In genomic region chr11:116127156-116127980, GRCm38 (mm10) we compare ENCODE assay signal across 8 mouse cellular contexts. TPM values are rescaled to one million over a fixed set of nuclear protein-coding genes. Genes with fewer than 3 reads are reported as not detected.
DNase-seq lines count a peak whose midpoint lies in the region; ATAC-seq and TF ChIP-seq lines count a peak whose summit lies in the region.

Gene Trim47 (minus strand): TSS chr11:116127210.

- peak; percentile 39 for DNase-seq in NIH3T3 (ENCODE audit: low read depth)
- DNase-seq in brain, embryonic 14.5 days (ENCODE audit: low read depth), result peak; percentile 63
- peak; percentile 82 to 83 for DNase-seq in heart, adult 18-20 months
- DNase-seq in ovary, adult 18-20 months (ENCODE audit: low spot score), result peak; percentile 85
- no peak for DNase-seq in left cerebral cortex, adult 9 months (ENCODE audit: low spot score in 2 of 2)

- peaks cover 55% of the 10 kb centered on the region for H3K36me3 ChIP-seq in intestine, postnatal 0 days (ENCODE audit: control insufficient read depth, insufficient read depth)
- no peaks in the 10 kb centered on the region; the same call in 1 of the 2 replicates for H3K36me3 ChIP-seq in liver, embryonic 16.5 days (ENCODE audit: control insufficient read depth, insufficient read depth)

- 0 out of 2 replicates have a peak, but pooled peaks have one; percentile 11 for ATAC-seq in intestine, postnatal 0 days
- ATAC-seq in liver, embryonic 16.5 days (ENCODE audit: low read depth), result peak; percentile 39; the same call in 1 of the 2 replicates
- ATAC-seq in erythroblast, adult 5-6 weeks (replicated peaks; ENCODE audit: low FRiP score, poor library complexity, severe bottlenecking), result no peak

- no peak for TF ChIP-seq POLR2A in brain, embryonic 14.5 days (IDR thresholded peaks at IDR 0.05; ENCODE audit: borderline replicate concordance, extremely low read depth, insufficient read depth, insufficient read length, poor library complexity, severe bottlenecking)

- H3K27ac ChIP-seq in intestine, postnatal 0 days (ENCODE audit: low read depth, low read length), result peak within 1 kb of the TSS; percentile 46; the same call in 1 of the 2 replicates
- H3K27ac ChIP-seq in liver, embryonic 16.5 days (ENCODE audit: low read length), result no peak within 1 kb of the TSS

- WGBS in intestine, postnatal 0 days, result 37% methylated on average over 22 of the region's 23 CpGs
- 42% methylated on average over 23 of the region's 23 CpGs for WGBS in liver, embryonic 16.5 days (ENCODE audit: insufficient replicate concordance)

- no peak within 1 kb of the TSS for H3K4me3 ChIP-seq in intestine, postnatal 0 days (ENCODE audit: low read depth, low read length)
- no peak within 1 kb of the TSS for H3K4me3 ChIP-seq in liver, embryonic 16.5 days (ENCODE audit: low read depth, low read length)

- TF ChIP-seq CTCF in brain, embryonic 14.5 days (IDR thresholded peaks at IDR 0.05; ENCODE audit: borderline replicate concordance, extremely low read depth, insufficient read depth, insufficient read length), result no peak
- TF ChIP-seq CTCF in intestine, postnatal 0 days (IDR thresholded peaks at IDR 0.05; ENCODE audit: low read depth), result no peak

- H3K4me2 ChIP-seq in intestine, postnatal 0 days (replicated peaks; ENCODE audit: low read depth), result peak within 1 kb of the TSS; percentile 37
- H3K4me2 ChIP-seq in liver, embryonic 16.5 days (ENCODE audit: low read depth, low read length), result peak within 1 kb of the TSS; percentile 4; the same call in 1 of the 2 replicates

- H3K9ac ChIP-seq in intestine, postnatal 0 days (ENCODE audit: low read depth, low read length), result no peak within 1 kb of the TSS
- no peak within 1 kb of the TSS for H3K9ac ChIP-seq in liver, embryonic 16.5 days (ENCODE audit: low read depth, low read length)

- no peaks in the 10 kb centered on the region for H3K27me3 ChIP-seq in intestine, postnatal 0 days (replicated peaks; ENCODE audit: control insufficient read depth, insufficient read depth, low read length)
- H3K27me3 ChIP-seq in liver, embryonic 16.5 days (ENCODE audit: control insufficient read depth, insufficient read depth, low read depth, low read length), result no peaks in the 10 kb centered on the region

- peaks cover 8% of the 10 kb centered on the region for H3K4me1 ChIP-seq in intestine, postnatal 0 days (replicated peaks; ENCODE audit: control insufficient read depth, insufficient read depth, low read length)
- peaks cover 37% of the 10 kb centered on the region for H3K4me1 ChIP-seq in liver, embryonic 16.5 days (ENCODE audit: control insufficient read depth, low read depth, low read length)

- H3K9me3 ChIP-seq in intestine, postnatal 0 days (ENCODE audit: control insufficient read depth), result no peaks in the 10 kb centered on the region
- H3K9me3 ChIP-seq in liver, embryonic 16.5 days (replicated peaks; ENCODE audit: control insufficient read depth, low read length), result no peaks in the 10 kb centered on the region

RNA-seq across cellular contexts. Expression of gene Trim47, which starts in this region (rescaled TPM):
- 4.2 and 5.3 TPM in 2 replicates for polyA plus RNA-seq in brain, embryonic 14.5 days (2012; rRNA removed)
- 10 to 100 TPM; 24.7 to 27.6 TPM for total RNA-seq in heart, adult 18-20 months (2021)
- 15.7 and 16.1 TPM in 2 replicates for polyA plus RNA-seq in intestine, postnatal 0 days (2015; fragmentation: Nextera tagmentation; extraction: Ambion mirVana)
- 5.1 and 6.2 TPM in 2 replicates for polyA plus RNA-seq in liver, embryonic 16.5 days (2015; fragmentation: Nextera tagmentation; extraction: Ambion mirVana)
- 1.0 and 2.5 TPM in 2 replicates for total RNA-seq in erythroblast, adult 5-6 weeks (2015; ENCODE audit: low replicate concordance)
- 1.3 TPM in 1 of 2 replicates, not detected in the other for total RNA-seq in erythroblast, adult 5-6 weeks (2017; ENCODE audit: low replicate concordance)

Comparison
In these comparisons a context has a peak if more than half of its experiments do, and no peak if none do; other contexts are left out.
1. RNA of gene Trim47 (total RNA-seq): 24.7 to 27.6 TPM in heart, adult 18-20 months; 1.0 to 2.5 TPM in erythroblast, adult 5-6 weeks; every median in the first group is over 4 times any median in the second.
2. DNase-seq: peak in NIH3T3 (single experiment), brain, embryonic 14.5 days (single experiment), heart, adult 18-20 months (2 of 2) and ovary, adult 18-20 months (single experiment); none in left cerebral cortex, adult 9 months (0 of 2).